In the genomic region with DNA sequence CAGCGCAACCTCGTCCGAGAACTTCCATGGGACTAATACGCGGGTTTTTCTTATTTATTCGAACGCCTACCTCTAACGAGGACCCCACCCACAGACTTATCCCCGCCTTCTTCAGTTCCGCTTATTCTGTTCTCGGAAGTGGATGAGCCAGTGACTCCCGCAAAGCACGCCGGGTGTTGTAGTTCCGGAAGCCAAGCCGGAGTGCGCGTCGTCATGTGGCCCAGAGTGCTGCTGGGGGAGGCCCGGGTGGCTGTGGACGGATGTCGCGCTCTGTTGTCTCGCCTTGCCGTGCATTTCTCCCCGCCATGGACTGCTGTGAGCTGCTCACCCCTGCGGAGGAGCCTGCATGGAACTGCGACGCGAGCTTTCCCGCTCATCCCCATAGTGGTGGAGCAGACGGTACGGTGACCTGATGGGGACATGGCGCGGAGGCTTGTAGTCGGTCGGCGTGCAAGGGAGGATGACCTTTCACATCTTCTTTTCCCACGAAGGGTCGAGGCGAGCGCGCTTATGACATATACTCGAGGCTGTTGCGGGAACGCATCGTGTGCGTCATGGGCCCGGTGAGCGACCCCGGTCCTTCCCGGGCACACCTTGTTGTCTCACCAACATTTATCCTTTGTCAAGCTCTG, we compare ENCODE assay signal across 7 mouse cellular contexts. TPM values are rescaled to one million over a fixed set of nuclear protein-coding genes. Genes with fewer than 3 reads are reported as not detected.
DNase-seq lines count a peak whose midpoint lies in the region; ATAC-seq lines count a peak whose summit lies in the region.

Gene Clpp (plus strand): TSS at position 191 of the 632 bp plus-strand sequence.

- H3K4me3 ChIP-seq in embryonic facial prominence, embryonic 11.5 days (ENCODE audit: low read depth, low read length) = peak within 1 kb of the TSS; percentile 79
- H3K4me3 ChIP-seq in limb, embryonic 10.5 days = peak within 1 kb of the TSS; percentile 85
- peak within 1 kb of the TSS; percentile 83 for H3K4me3 ChIP-seq in midbrain, embryonic 13.5 days (replicated peaks)

- no peak within 1 kb of the TSS for H3K27ac ChIP-seq in embryonic facial prominence, embryonic 11.5 days (replicated peaks; ENCODE audit: low read depth, low read length)
- peak within 1 kb of the TSS; percentile 90 for H3K27ac ChIP-seq in limb, embryonic 10.5 days
- H3K27ac ChIP-seq in midbrain, embryonic 13.5 days = peak within 1 kb of the TSS; percentile 85

- peak within 1 kb of the TSS; percentile 83 for H3K9ac ChIP-seq in embryonic facial prominence, embryonic 11.5 days (replicated peaks; ENCODE audit: low read length)
- H3K9ac ChIP-seq in midbrain, embryonic 13.5 days (replicated peaks) = peak within 1 kb of the TSS; percentile 86

- peak; percentile 91 for ATAC-seq in embryonic facial prominence, embryonic 11.5 days (replicated peaks; ENCODE audit: insufficient number of reproducible peaks, low FRiP score, low TSS enrichment, low read depth)
- peak; percentile 90 for ATAC-seq in granulocyte monocyte progenitor cell, adult 5-6 weeks (replicated peaks; ENCODE audit: poor library complexity, severe bottlenecking)
- peak; percentile 97 for ATAC-seq in midbrain, embryonic 13.5 days

- peak within 1 kb of the TSS; percentile 52 for H3K4me2 ChIP-seq in embryonic facial prominence, embryonic 11.5 days (ENCODE audit: low read depth, low read length)
- H3K4me2 ChIP-seq in midbrain, embryonic 13.5 days (replicated peaks) = peak within 1 kb of the TSS; percentile 70

- peaks cover 2% of the 10 kb centered on the region; the same call in 1 of the 2 replicates for H3K4me1 ChIP-seq in embryonic facial prominence, embryonic 11.5 days (ENCODE audit: control insufficient read depth, insufficient read depth, low read length)
- peaks cover 6% of the 10 kb centered on the region for H3K4me1 ChIP-seq in limb, embryonic 10.5 days
- H3K4me1 ChIP-seq in midbrain, embryonic 13.5 days (replicated peaks) = peaks cover 20% of the 10 kb centered on the region

- peaks cover 6% of the 10 kb centered on the region; the same call in 1 of the 2 replicates for H3K36me3 ChIP-seq in embryonic facial prominence, embryonic 11.5 days (replicated peaks; ENCODE audit: control insufficient read depth, insufficient read depth, low read depth, low read length)
- peaks cover 43% of the 10 kb centered on the region for H3K36me3 ChIP-seq in limb, embryonic 10.5 days
- H3K36me3 ChIP-seq in midbrain, embryonic 13.5 days = peaks cover 36% of the 10 kb centered on the region

- H3K27me3 ChIP-seq in embryonic facial prominence, embryonic 11.5 days (ENCODE audit: control insufficient read depth, insufficient read depth, low read length) = no peaks in the 10 kb centered on the region
- no peaks in the 10 kb centered on the region for H3K27me3 ChIP-seq in limb, embryonic 10.5 days (ENCODE audit: low read depth, poor library complexity, severe bottlenecking)
- no peaks in the 10 kb centered on the region for H3K27me3 ChIP-seq in midbrain, embryonic 13.5 days

- H3K9me3 ChIP-seq in embryonic facial prominence, embryonic 11.5 days (replicated peaks; ENCODE audit: control insufficient read depth, low read length) = no peaks in the 10 kb centered on the region
- H3K9me3 ChIP-seq in limb, embryonic 10.5 days (replicated peaks) = no peaks in the 10 kb centered on the region
- no peaks in the 10 kb centered on the region for H3K9me3 ChIP-seq in midbrain, embryonic 13.5 days

- WGBS in embryonic facial prominence, embryonic 11.5 days = under 1% methylated on average over 52 of the region's 52 CpGs
- WGBS in limb, embryonic 10.5 days = under 1% methylated on average over 52 of the region's 52 CpGs
- WGBS in midbrain, embryonic 13.5 days = under 1% methylated on average over 52 of the region's 52 CpGs

- peak; percentile 95 for DNase-seq in adrenal gland, postnatal 14 days
- peak; percentile 97 for DNase-seq in embryonic facial prominence, embryonic 11.5 days (ENCODE audit: low spot score)
- peak; percentile 96 for DNase-seq in kidney, adult 11 months
- peak; percentile 92 for DNase-seq in limb, embryonic 10.5 days (ENCODE audit: low spot score)
- peak; percentile 93 for DNase-seq in spleen, adult 12 weeks (ENCODE audit: low spot score)

RNA-seq across cellular contexts. Expression of gene Clpp, which starts in this region (rescaled TPM):
- 106 and 107 TPM in 2 replicates for total RNA-seq in adrenal gland, postnatal 14 days (2021)
- polyA plus RNA-seq in embryonic facial prominence, embryonic 11.5 days (2014; fragmentation: Nextera tagmentation; extraction: Ambion mirVana) = 148 and 159 TPM in 2 replicates
- total RNA-seq in granulocyte monocyte progenitor cell, adult 5-6 weeks (2014; fragmentation: Nextera tagmentation) = 48.8 and 80.1 TPM in 2 replicates
- 88.7 and 94.7 TPM in 2 replicates for total RNA-seq in granulocyte monocyte progenitor cell, adult 5-6 weeks (2017)
- polyA plus RNA-seq in limb, embryonic 10.5 days (2016; fragmentation: Nextera tagmentation; extraction: Ambion mirVana) = 189 and 200 TPM in 2 replicates
- 168 and 174 TPM in 2 replicates for polyA plus RNA-seq in midbrain, embryonic 13.5 days (2015; fragmentation: Nextera tagmentation; extraction: Ambion mirVana)
